Mouse (Mus musculus) liver, embryonic 11.5 days (tissue): ENCODE measurements around the gene Idi2. TPM values are rescaled to one million over a fixed set of nuclear protein-coding genes. Genes with fewer than 3 reads are reported as not detected.

ENCODE experiments used
- microRNA-seq: library from miRNA; unstranded; fragments of <30 nt; microRNA quantifications from one replicate; pipeline ENCODE4, GENCODE M21; 2017; ENCODE audit warnings: borderline number of aligned reads
- polyA plus RNA-seq: library from polyadenylated mRNA; unstranded; fragments of >200 nt; fragmentation: Nextera tagmentation; extraction: Ambion mirVana; gene quantifications from 2 replicates; pipeline ENCODE4 v1.2.1, GENCODE M21; 2014

Idi2 gene
- polyA plus RNA-seq, 1 experiment from 2014 or later: 0.16 TPM

Small RNA genes lying within 50 kb of the gene (microRNA-seq; reads per million reads assigned to microRNA genes)
- gene Gm22750: not detected

Other genes with a start within 250 kb of the Idi2 start
- 17.5 and 18.0 TPM in 2 replicates for gene Wdr37, start 81.0 kb upstream of the Idi2 start, polyA plus RNA-seq
- 91.0 and 108 TPM in 2 replicates for gene Idi1, start 67.4 kb upstream of the Idi2 start, polyA plus RNA-seq
- gene Gm9745, start 4.6 kb upstream of the Idi2 start, polyA plus RNA-seq: not detected in 2 replicates
- gene Gtpbp4, start 43.2 kb downstream of the Idi2 start, polyA plus RNA-seq: 108 and 109 TPM in 2 replicates
- 47.9 and 51.3 TPM in 2 replicates for gene Larp4b, start 141.0 kb downstream of the Idi2 start, polyA plus RNA-seq